In the genomic region with DNA sequence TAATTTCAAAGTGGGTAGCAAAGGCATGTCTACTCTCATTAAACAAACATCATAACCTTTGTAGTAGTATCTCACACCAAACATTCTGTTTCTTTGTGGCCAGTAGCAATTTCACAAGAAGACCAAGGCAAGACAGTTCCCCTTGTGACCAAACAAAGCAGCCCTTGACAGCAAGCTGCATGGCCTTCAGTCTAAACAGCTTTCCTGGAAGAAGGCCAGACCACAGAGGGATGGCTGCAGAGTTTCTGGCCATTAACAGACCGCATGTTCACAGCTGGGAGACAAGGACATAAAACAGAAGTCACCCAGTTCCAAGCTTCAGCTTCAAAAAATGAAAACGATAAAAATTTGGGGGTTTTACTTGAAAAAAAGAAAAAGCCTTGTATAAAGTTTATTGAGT, we compare ENCODE assay signal across 8 mouse cellular contexts.
DNase-seq lines count a peak whose midpoint lies in the region; ATAC-seq and TF ChIP-seq lines count a peak whose summit lies in the region.

No protein-coding gene starts in this region.

- no peak for TF ChIP-seq POLR2A in lung, adult 2 months (IDR thresholded peaks at IDR 0.05; ENCODE audit: borderline replicate concordance, extremely low read depth, low read depth, low read length)
- no peak for TF ChIP-seq POLR2A in limb, embryonic 14.5 days (IDR thresholded peaks at IDR 0.05; ENCODE audit: borderline replicate concordance, extremely low read depth, insufficient read depth, insufficient read length)

- H3K9me3 ChIP-seq in lung, embryonic 15.5 days: no peaks in the 10 kb centered on the region
- H3K9me3 ChIP-seq in limb, embryonic 14.5 days (ENCODE audit: control insufficient read depth, low read length): no peaks in the 10 kb centered on the region

- no peak overlapping the region for H3K4me2 ChIP-seq in lung, embryonic 15.5 days
- H3K4me2 ChIP-seq in limb, embryonic 14.5 days (replicated peaks; ENCODE audit: low read depth, low read length, severe bottlenecking): no peak overlapping the region

- 37% methylated on average over 2 of the region's 2 CpGs for WGBS in lung, embryonic 15.5 days
- WGBS in lung, adult 2 months: 49% methylated on average over 2 of the region's 2 CpGs
- WGBS in limb, embryonic 14.5 days: 23% methylated on average over 2 of the region's 2 CpGs

- no peak overlapping the region for H3K4me3 ChIP-seq in lung, embryonic 15.5 days
- no peak overlapping the region for H3K4me3 ChIP-seq in lung, adult 2 months (replicated peaks; ENCODE audit: extremely low read depth, low read depth, low read length)
- no peak overlapping the region for H3K4me3 ChIP-seq in gastrocnemius, adult 2 months
- no peak overlapping the region for H3K4me3 ChIP-seq in limb, embryonic 14.5 days (replicated peaks; ENCODE audit: low read length)

- peak; percentile 23 to 32 for DNase-seq in cerebellum, postnatal 14 days
- no peak for DNase-seq in cerebellum, adult 9-11 months
- DNase-seq in lung, adult 2 months: no peak
- DNase-seq in gastrocnemius, adult 2 months: peak; percentile 18
- DNase-seq in limb, embryonic 14.5 days (ENCODE audit: low spot score): peak; percentile 56
- no peak for DNase-seq in spleen, postnatal 14 days (ENCODE audit: low spot score in 2 of 2)
- DNase-seq in left cerebral cortex, adult 8-10 months (ENCODE audit: low spot score in 2 of 2): no peak

- no peaks in the 10 kb centered on the region for H3K4me1 ChIP-seq in lung, embryonic 15.5 days
- H3K4me1 ChIP-seq in lung, adult 2 months (ENCODE audit: control insufficient read depth, insufficient read depth, low read length): no peaks in the 10 kb centered on the region
- H3K4me1 ChIP-seq in limb, embryonic 14.5 days (ENCODE audit: control insufficient read depth, insufficient read depth, low read length): no peaks in the 10 kb centered on the region

- ATAC-seq in lung, embryonic 15.5 days (ENCODE audit: borderline replicate concordance, extremely low read depth, low FRiP score, low TSS enrichment): peak; percentile 83
- ATAC-seq in limb, embryonic 14.5 days (ENCODE audit: low FRiP score, low read depth): no peak

- intact Hi-C loops in gastrocnemius, adult 2 months (cut with DNase I): no loop called here

- H3K36me3 ChIP-seq in lung, embryonic 15.5 days: no peaks in the 10 kb centered on the region
- no peaks in the 10 kb centered on the region for H3K36me3 ChIP-seq in limb, embryonic 14.5 days (ENCODE audit: control insufficient read depth, insufficient read depth, low read length)

- H3K27me3 ChIP-seq in lung, embryonic 15.5 days: no peaks in the 10 kb centered on the region
- no peaks in the 10 kb centered on the region for H3K27me3 ChIP-seq in limb, embryonic 14.5 days (ENCODE audit: control insufficient read depth, insufficient read depth, low read length)

- no peak overlapping the region for H3K27ac ChIP-seq in lung, embryonic 15.5 days
- no peak overlapping the region for H3K27ac ChIP-seq in gastrocnemius, adult 2 months
- H3K27ac ChIP-seq in limb, embryonic 14.5 days (replicated peaks; ENCODE audit: low read depth, low read length): no peak overlapping the region

- H3K9ac ChIP-seq in lung, embryonic 15.5 days: no peak overlapping the region
- H3K9ac ChIP-seq in limb, embryonic 14.5 days (ENCODE audit: low read depth, low read length, severe bottlenecking): no peak overlapping the region

- TF ChIP-seq CTCF in lung, adult 2 months (IDR thresholded peaks at IDR 0.05; ENCODE audit: insufficient read depth, low read length): no peak
- TF ChIP-seq CTCF in gastrocnemius, adult 2 months (IDR thresholded peaks at IDR 0.05): no peak

Comparison
In these comparisons a context has a peak if more than half of its experiments do, and no peak if none do; other contexts are left out.
1. DNase-seq: peak in cerebellum, postnatal 14 days (2 of 2), gastrocnemius, adult 2 months (single experiment) and limb, embryonic 14.5 days (single experiment); none in cerebellum, adult 9-11 months (single experiment), lung, adult 2 months (single experiment), spleen, postnatal 14 days (0 of 2) and left cerebral cortex, adult 8-10 months (0 of 2).